Mouse (Mus musculus) neural tube, embryonic 14.5 days (tissue): Measurements from ENCODE around the gene Tvp23b. TPM values are rescaled to one million over a fixed set of nuclear protein-coding genes. Genes with fewer than 3 reads are reported as not detected.

Experiments used
- ATAC-seq: fragments of 200-750 bp; cut with Nextera tagmentation; 2 replicates; pipeline ENCODE4 v1.8.0; 2017; ENCODE audit warnings: low read depth, mild to moderate bottlenecking, moderate TSS enrichment, moderate library complexity
- H3K27ac ChIP-seq: fragments of 300-500 bp; sonication (generic); 2 replicates; pipeline ENCODE4 v1.5.1; 2014; ENCODE audit warnings: low read depth, mild to moderate bottlenecking, control low read depth, low read length, moderate library complexity, mixed read lengths
- H3K27me3 ChIP-seq: fragments of 300-500 bp; sonication (generic); 2 replicates; pipeline ENCODE4 v1.6.1; 2014; ENCODE audit warnings: low read length; ENCODE audit not compliant: control insufficient read depth, insufficient read depth
- H3K36me3 ChIP-seq: fragments of 300-500 bp; sonication (generic); 2 replicates; pipeline ENCODE4 v1.6.1; 2014; ENCODE audit warnings: low read length, mixed read lengths; ENCODE audit not compliant: control insufficient read depth, insufficient read depth
- H3K4me1 ChIP-seq: fragments of 300-500 bp; sonication (generic); 2 replicates; pipeline ENCODE4 v1.6.1; 2014; ENCODE audit warnings: low read length; ENCODE audit not compliant: control insufficient read depth, insufficient read depth
- H3K4me2 ChIP-seq: fragments of 300-500 bp; sonication (generic); 2 replicates; pipeline ENCODE4 v1.6.1; 2014; ENCODE audit warnings: mild to moderate bottlenecking, low read depth, low read length, control low read depth
- H3K4me3 ChIP-seq: fragments of 300-500 bp; sonication (generic); 2 replicates; pipeline ENCODE4 v1.5.1; 2014; ENCODE audit warnings: low read depth, low read length, control low read depth, mixed read lengths
- H3K9ac ChIP-seq: fragments of 300-500 bp; sonication (generic); replicated peaks from 2 replicates; pipeline ENCODE4 v1.6.1; 2014; ENCODE audit warnings: low read depth, mild to moderate bottlenecking, control low read depth, low read length, mixed read lengths
- H3K9me3 ChIP-seq: fragments of 300-500 bp; sonication (generic); 2 replicates; pipeline ENCODE4 v1.6.1; 2016; ENCODE audit warnings: low read length; ENCODE audit not compliant: control insufficient read depth
- WGBS: fragments of 180-500 bp; shearing (Covaris S2); extraction: QIAGEN DNeasy Blood & Tissue Kit; methylation state at CpG from one replicate; pipeline ENCODE4 v1.1.7; 2014; 5-methylcytosine and 5-hydroxymethylcytosine counted together
- polyA plus RNA-seq: library from polyadenylated mRNA; unstranded; fragments of >200 nt; fragmentation: Nextera tagmentation; extraction: Ambion mirVana; gene quantifications from 2 replicates; pipeline ENCODE4 v1.2.1, GENCODE M21; 2014

The Tvp23b gene
- polyA plus RNA-seq, 1 experiment from 2014 or later = 45.3 TPM

DNA sequence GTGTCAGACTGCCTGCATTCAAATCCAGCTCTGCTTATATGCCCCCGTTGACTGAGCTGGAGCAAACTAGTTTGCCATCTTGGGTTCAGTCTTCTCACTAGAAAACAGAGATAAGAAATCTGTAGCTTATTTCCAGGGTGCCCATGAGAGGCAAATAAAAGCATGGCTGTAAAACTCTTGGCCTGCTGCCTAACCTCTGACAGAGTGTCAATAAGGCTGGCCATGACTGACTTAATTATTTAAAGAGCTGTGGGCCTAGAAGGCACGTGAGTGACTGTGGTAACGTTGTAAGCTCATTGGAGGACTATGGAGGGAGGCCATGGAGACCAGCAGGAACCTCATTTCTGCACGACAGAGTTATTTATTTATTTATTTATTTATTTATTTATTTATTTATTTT is 66.3 kb downstream of the Tvp23b start:
- Histone ChIP-seq H3K4me1 (no peaks in the 10 kb centered on the region), H3K27ac (no peak overlapping the region), H3K4me3 (no peak overlapping the region), H3K36me3 (no peaks in the 10 kb centered on the region), H3K27me3 (no peaks in the 10 kb centered on the region), H3K9me3 (no peaks in the 10 kb centered on the region), H3K4me2 (no peak overlapping the region), H3K9ac (no peak overlapping the region)
- WGBS = 48% methylated on average over 4 of the region's 4 CpGs
- ATAC-seq = no peak

- Histone ChIP-seq H3K9ac (no peak overlapping the region), H3K4me1 (no peaks in the 10 kb centered on the region), H3K4me2 (no peak overlapping the region), H3K27me3 (no peaks in the 10 kb centered on the region), H3K4me3 (no peak overlapping the region), H3K36me3 (no peaks in the 10 kb centered on the region), H3K9me3 (no peaks in the 10 kb centered on the region), H3K27ac (no peak overlapping the region)
- no peak for ATAC-seq
- WGBS = 86% methylated on average over 1 of the region's 1 CpGs
Measured at GRCm38 (mm10) chr11:62949548-62949947, 70.3 kb downstream of the Tvp23b start.

- WGBS = 84% methylated on average over 3 of the region's 3 CpGs
- Histone ChIP-seq H3K4me2 (no peak within 1 kb of the TSS), H3K4me3 (no peak within 1 kb of the TSS), H3K4me1 (no peaks in the 10 kb centered on the region), H3K36me3 (no peaks in the 10 kb centered on the region), H3K9me3 (no peaks in the 10 kb centered on the region), H3K27me3 (no peaks in the 10 kb centered on the region), H3K27ac (no peak within 1 kb of the TSS), H3K9ac (no peak within 1 kb of the TSS)
- no peak for ATAC-seq
Measured at GRCm38 (mm10) chr11:62951012-62951411, 71.8 kb downstream of the Tvp23b start, which contains the start of gene Cdrt4. Cdrt4 (plus strand) TSS chr11:62951193.

DNA sequence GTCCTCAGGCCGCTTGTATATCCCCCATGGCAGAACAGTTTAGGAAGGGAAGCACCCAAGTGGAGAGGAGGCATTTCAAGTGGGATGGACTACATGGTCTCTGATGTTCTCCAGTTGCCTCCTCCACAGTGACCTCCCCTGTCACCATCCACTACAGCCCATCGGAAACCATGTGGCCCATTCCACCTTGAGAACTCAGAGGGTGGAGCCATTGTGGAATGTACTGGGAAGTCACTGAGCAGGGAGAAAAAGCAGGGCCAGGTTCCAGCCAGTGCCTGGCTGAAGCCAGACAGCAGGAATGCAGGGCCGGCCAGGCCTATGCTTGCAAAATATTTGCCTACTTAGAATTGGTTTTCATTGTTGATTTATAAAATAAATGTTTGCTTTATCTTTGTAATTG is 75.5 kb downstream of the Tvp23b start:
- Histone ChIP-seq H3K9me3 (no peaks in the 10 kb centered on the region), H3K4me3 (no peak overlapping the region), H3K4me1 (no peaks in the 10 kb centered on the region), H3K9ac (no peak overlapping the region), H3K4me2 (no peak overlapping the region), H3K36me3 (no peaks in the 10 kb centered on the region), H3K27me3 (no peaks in the 10 kb centered on the region), H3K27ac (no peak overlapping the region)
- no peak for ATAC-seq
- WGBS = 96% methylated on average over 2 of the region's 3 CpGs

DNA sequence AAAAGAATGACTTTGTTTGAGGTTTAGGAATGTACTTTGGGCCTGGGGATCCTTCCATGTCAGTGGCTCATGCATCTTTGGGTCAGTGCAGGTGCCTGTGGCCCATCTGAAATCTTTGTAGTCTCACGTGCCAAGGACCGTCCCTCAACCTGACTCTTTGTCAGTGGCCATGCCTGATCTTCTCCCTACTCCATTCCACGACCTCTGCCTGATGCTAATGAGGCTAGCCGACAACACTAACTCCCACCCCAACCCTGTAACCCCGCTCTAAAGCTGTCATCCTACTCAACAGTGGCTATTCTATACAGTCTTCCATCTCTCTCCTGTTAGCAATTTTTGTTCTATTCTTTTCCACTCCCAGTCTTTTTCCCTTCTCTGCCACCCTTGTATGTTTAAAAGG is 75.9 kb downstream of the Tvp23b start:
- Histone ChIP-seq H3K27me3 (no peaks in the 10 kb centered on the region), H3K4me1 (no peaks in the 10 kb centered on the region), H3K27ac (no peak overlapping the region), H3K4me3 (no peak overlapping the region), H3K9me3 (no peaks in the 10 kb centered on the region), H3K9ac (no peak overlapping the region), H3K36me3 (no peaks in the 10 kb centered on the region), H3K4me2 (no peak overlapping the region)
- ATAC-seq = no peak
- 55% methylated on average over 5 of the region's 5 CpGs for WGBS

- Histone ChIP-seq H3K36me3 (no peaks in the 10 kb centered on the region), H3K27me3 (no peaks in the 10 kb centered on the region), H3K9ac (no peak overlapping the region), H3K9me3 (no peaks in the 10 kb centered on the region), H3K4me2 (no peak overlapping the region), H3K4me3 (no peak overlapping the region), H3K4me1 (no peaks in the 10 kb centered on the region), H3K27ac (no peak overlapping the region)
- ATAC-seq = no peak
- WGBS = 19% methylated on average over 6 of the region's 6 CpGs
Measured at GRCm38 (mm10) chr11:62955776-62956175, 76.5 kb downstream of the Tvp23b start.

DNA sequence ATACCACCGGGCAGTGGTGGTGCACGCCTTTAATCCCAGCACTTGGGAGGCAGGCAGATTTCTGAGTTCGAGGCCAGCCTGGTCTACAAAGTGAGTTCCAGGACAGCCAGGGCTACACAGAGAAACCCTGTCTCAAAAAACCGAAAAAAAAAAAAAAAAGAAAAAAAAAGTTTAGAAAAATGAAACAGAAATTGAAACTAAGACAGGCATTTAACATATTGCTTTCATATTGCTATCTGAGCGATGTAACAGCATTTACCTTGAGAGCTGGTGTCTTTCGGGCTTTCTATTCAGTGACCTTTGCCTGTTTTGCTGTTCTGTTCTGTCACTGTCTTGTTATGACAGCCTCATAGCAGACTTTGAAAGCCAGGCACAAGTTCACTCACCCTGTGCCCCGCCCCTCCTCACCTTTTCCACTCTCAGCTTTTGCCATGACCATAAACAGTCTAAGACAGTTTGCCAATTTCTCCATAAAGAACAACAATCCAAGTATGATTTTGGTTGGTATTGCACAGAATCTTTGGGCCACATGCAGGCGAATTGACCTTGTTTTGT is 78.4 kb downstream of the Tvp23b start:
- no peak for ATAC-seq
- no peak overlapping the region for H3K9ac ChIP-seq
- no peak overlapping the region for H3K4me2 ChIP-seq
- WGBS = 94% methylated on average over 8 of the region's 8 CpGs
- no peaks in the 10 kb centered on the region for H3K36me3 ChIP-seq
- no peaks in the 10 kb centered on the region for H3K9me3 ChIP-seq
- H3K27ac ChIP-seq = no peak overlapping the region
- no peaks in the 10 kb centered on the region for H3K27me3 ChIP-seq
- H3K4me1 ChIP-seq = no peaks in the 10 kb centered on the region
- H3K4me3 ChIP-seq = no peak overlapping the region

GRCm38 (mm10) chr11:62963292-62963691 is 84.0 kb downstream of the Tvp23b start:
- H3K4me1 ChIP-seq = peaks cover 7% of the 10 kb centered on the region
- H3K36me3 ChIP-seq = no peaks in the 10 kb centered on the region
- H3K4me3 ChIP-seq = no peak overlapping the region
- 86% methylated on average over 4 of the region's 4 CpGs for WGBS
- H3K27me3 ChIP-seq = no peaks in the 10 kb centered on the region
- H3K9ac ChIP-seq = no peak overlapping the region
- H3K9me3 ChIP-seq = no peaks in the 10 kb centered on the region
- no peak overlapping the region for H3K27ac ChIP-seq
- H3K4me2 ChIP-seq = no peak overlapping the region
- no peak for ATAC-seq

DNA sequence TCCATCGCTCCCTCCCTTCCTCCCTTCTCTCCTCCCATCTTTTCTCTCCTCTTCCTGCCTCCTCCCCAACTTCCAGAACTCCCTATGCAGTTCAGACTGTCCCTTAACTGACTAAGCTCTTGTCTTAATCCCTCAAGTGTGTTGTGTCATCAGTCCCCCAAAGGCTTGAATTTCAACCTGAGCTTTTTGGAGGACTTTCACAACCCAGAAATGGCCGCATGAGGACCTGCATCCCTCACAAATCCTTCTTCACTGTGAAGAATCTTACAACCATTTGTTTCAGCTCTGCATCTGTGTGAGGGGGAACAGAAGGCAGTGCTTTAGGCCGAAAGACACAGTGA is 87.1 kb downstream of the Tvp23b start:
- Histone ChIP-seq H3K27me3 (no peaks in the 10 kb centered on the region), H3K9me3 (no peaks in the 10 kb centered on the region), H3K27ac (peak overlapping the region; percentile 81), H3K4me1 (peaks cover 7% of the 10 kb centered on the region), H3K4me3 (no peak overlapping the region), H3K36me3 (no peaks in the 10 kb centered on the region), H3K9ac (no peak overlapping the region), H3K4me2 (0 out of 2 replicates have a peak overlapping the region, but pooled peaks have one; percentile 39)
- peak; percentile 60; the same call in 1 of the 2 replicates for ATAC-seq
- 48% methylated on average over 3 of the region's 3 CpGs for WGBS
